Mouse (Mus musculus) urinary bladder, postnatal 10 days (tissue): Measurements from ENCODE around the gene Id3.
"Not testable (repeated sequence)": the region's sequence is repeated elsewhere in the genome, so short reads cannot be mapped to it uniquely, and the experiment has no call there.

Source experiments
- DNase-seq: peaks from one replicate; pipeline ENCODE4 v3.0.0; 2022; ENCODE audit warnings: low spot score

Id3 gene

GRCm38 (mm10) chr4:136143193-136143976 lies at the start of gene Id3:
Id3 (plus strand) TSS chr4:136143497.
- DNase-seq, result peak; percentile 86

GRCm38 (mm10) chr4:136094519-136095219 lies 48.6 kb upstream of the Id3 start:
- DNase-seq, result no peak

- DNase-seq, result no peak
These were observed 47.7 kb upstream of the Id3 start for GRCm38 (mm10) chr4:136095490-136096105.

GRCm38 (mm10) chr4:136096446-136097113 lies 46.7 kb upstream of the Id3 start:
- DNase-seq, result no peak

GRCm38 (mm10) chr4:136098446-136098845 lies 44.9 kb upstream of the Id3 start:
- DNase-seq, result no peak

- no peak for DNase-seq
These were observed 42.8 kb upstream of the Id3 start for GRCm38 (mm10) chr4:136100396-136101070.

GRCm38 (mm10) chr4:136101753-136102152 lies 41.5 kb upstream of the Id3 start:
- not testable (repeated sequence) for DNase-seq

GRCm38 (mm10) chr4:136104590-136105337 lies 38.5 kb upstream of the Id3 start:
- DNase-seq, result no peak

GRCm38 (mm10) chr4:136106880-136107301 lies 36.4 kb upstream of the Id3 start:
- DNase-seq, result no peak

- DNase-seq, result no peak
These were observed 34.1 kb upstream of the Id3 start for GRCm38 (mm10) chr4:136109153-136109552.

- no peak for DNase-seq
These were observed 33.1 kb upstream of the Id3 start for GRCm38 (mm10) chr4:136109941-136110900.

GRCm38 (mm10) chr4:136112344-136112743 lies 31.0 kb upstream of the Id3 start:
- DNase-seq, result no peak

GRCm38 (mm10) chr4:136114747-136115146 lies 28.6 kb upstream of the Id3 start:
- DNase-seq, result no peak

- no peak for DNase-seq
These were observed 26.3 kb upstream of the Id3 start for GRCm38 (mm10) chr4:136117022-136117421.

- DNase-seq, result no peak
These were observed 23.3 kb upstream of the Id3 start for GRCm38 (mm10) chr4:136120041-136120440.

- DNase-seq, result no peak
These were observed 22.1 kb upstream of the Id3 start for GRCm38 (mm10) chr4:136121158-136121557.

GRCm38 (mm10) chr4:136121844-136122468 lies 21.3 kb upstream of the Id3 start:
- no peak for DNase-seq

- no peak for DNase-seq
These were observed 20.0 kb upstream of the Id3 start for GRCm38 (mm10) chr4:136123111-136123791.

- DNase-seq, result no peak
These were observed 19.5 kb upstream of the Id3 start for GRCm38 (mm10) chr4:136123792-136124161.
